Mouse (Mus musculus) stomach, postnatal 0 days (tissue): Measurements from ENCODE around the gene Rhox2a.
"Not testable (repeated sequence)": the region's sequence is repeated elsewhere in the genome, so short reads cannot be mapped to it uniquely, and the experiment has no call there.

Experiments
- CTCF ChIP-seq: IDR thresholded peaks from 2 replicates; pipeline ENCODE4 v1.5.1; 2016; ENCODE audit warnings: antibody characterized with exemption, low read depth, mild to moderate bottlenecking, moderate library complexity
- EP300 ChIP-seq: optimal IDR thresholded peaks from 2 replicates; pipeline ENCODE3; 2016; ENCODE audit warnings: antibody characterized with exemption

DNA sequence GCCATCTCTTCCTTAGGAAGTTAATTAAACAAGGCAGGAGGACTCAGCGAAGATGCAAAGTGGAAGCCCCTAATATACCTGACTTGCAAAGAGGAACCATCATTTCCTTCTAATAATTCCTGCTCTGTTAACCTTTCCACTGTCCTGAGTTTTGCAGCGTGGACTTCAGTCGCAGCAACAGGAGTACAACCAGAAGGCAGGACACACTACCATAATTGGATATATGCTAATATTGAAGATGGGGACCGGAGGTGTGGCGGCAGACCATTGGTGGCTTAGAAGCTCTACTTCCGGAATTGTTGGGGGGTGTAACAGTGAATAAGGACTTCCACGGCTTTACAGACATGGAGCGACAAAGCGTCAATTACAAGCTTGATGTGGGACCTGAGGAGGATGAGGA lies at the start of gene Rhox2a:
- TF ChIP-seq CTCF, EP300: not testable (repeated sequence)
